In genomic region chr9:7714062-7714907, GRCm38 (mm10) we compare ENCODE assay signal across 8 mouse cellular contexts. TPM values are rescaled to one million over a fixed set of nuclear protein-coding genes. Genes with fewer than 3 reads are reported as not detected.
DNase-seq lines count a peak whose midpoint lies in the region; ATAC-seq and TF ChIP-seq lines count a peak whose summit lies in the region.
"Had no signal": no experiment of that assay in that cellular context is flagged by ENCODE, and none has a peak within 500 bp of the region (broad histone marks: within the 10 kb centered on the region; RNA-seq: fewer than 3 reads in every experiment).

No protein-coding gene starts in this region.

- TF ChIP-seq CTCF in CH12.LX (conservative IDR thresholded peaks at IDR 0.05 in 1 of 2, IDR thresholded peaks at IDR 0.05 in 1 of 2; ENCODE audit: low read depth in 2 of 2, low read length in 2 of 2) = peak; percentile 20 to 91; a peak in 3 of 4 replicates

- no peak overlapping the region for H3K9ac ChIP-seq in CH12.LX (ENCODE audit: insufficient read depth, low read depth)

- H3K4me1 ChIP-seq in CH12.LX (ENCODE audit: control insufficient read depth in 1 of 2, insufficient read depth in 2 of 2) = peaks cover 4 to 15% of the 10 kb centered on the region in 2 experiments
- peaks cover 26% of the 10 kb centered on the region for H3K4me1 ChIP-seq in megakaryocyte, embryonic 14.5 days

- H3K27ac ChIP-seq in CH12.LX (ENCODE audit: insufficient read depth, low read depth) = no peak overlapping the region

- no peak overlapping the region for H3K4me2 ChIP-seq in CH12.LX (ENCODE audit: insufficient read depth, low read depth, poor library complexity, severe bottlenecking)

- no peaks in the 10 kb centered on the region for H3K79me2 ChIP-seq in CH12.LX (replicated peaks; ENCODE audit: control insufficient read depth, extremely low read depth, insufficient read depth, poor library complexity, severe bottlenecking)

- no peak overlapping the region for H3K4me3 ChIP-seq in CH12.LX (replicated peaks in 1 of 3; ENCODE audit: low read depth in 2 of 3, low read length in 2 of 3, poor library complexity in 1 of 3)
- peak overlapping the region; percentile 14 for H3K4me3 ChIP-seq in megakaryocyte, embryonic 14.5 days (replicated peaks)

- no peaks in the 10 kb centered on the region for H3K27me3 ChIP-seq in CH12.LX (replicated peaks)
- peaks cover 2% of the 10 kb centered on the region for H3K27me3 ChIP-seq in megakaryocyte, embryonic 14.5 days (replicated peaks)

- TF ChIP-seq RAD21 in CH12.LX (IDR thresholded peaks at IDR 0.05; ENCODE audit: low read depth, low read length) = peak; percentile 91

- no peaks in the 10 kb centered on the region for H3K36me3 ChIP-seq in CH12.LX (replicated peaks in 1 of 2; ENCODE audit: control insufficient read depth in 1 of 2, insufficient read depth in 1 of 2, low read length in 1 of 2)
- H3K36me3 ChIP-seq in megakaryocyte, embryonic 14.5 days (replicated peaks; ENCODE audit: low read length) = no peaks in the 10 kb centered on the region

- TF ChIP-seq POLR2A in CH12.LX (IDR thresholded peaks at IDR 0.05; ENCODE audit: low read depth, low read length) = no peak

- TF ChIP-seq EP300 in CH12.LX (IDR thresholded peaks at IDR 0.05; ENCODE audit: low read length) = 0 out of 2 replicates have a peak, but pooled peaks have one; percentile 16

- in situ Hi-C loops in CH12.LX (cut with MboI; ENCODE audit: low pct_ligation_motif_present, low pct_unique_long_range_greater_than_20kb, low sequenced_read_pairs) = no loop called here

- ATAC-seq in common myeloid progenitor, adult 5-6 weeks (replicated peaks; ENCODE audit: low read depth, poor library complexity, severe bottlenecking) = peak; percentile 97
- peak; percentile 84 to 89; a peak in 3 of 4 replicates for ATAC-seq in hematopoietic stem cell, adult 5-6 weeks (replicated peaks in 1 of 2; ENCODE audit: insufficient read depth in 1 of 2, low FRiP score in 2 of 2, low TSS enrichment in 1 of 2, low read depth in 1 of 2, poor library complexity in 2 of 2, severe bottlenecking in 2 of 2)

- peak; percentile 67 for DNase-seq in CH12.LX (ENCODE audit: extremely low read depth)
- peak; percentile 77 for DNase-seq in NIH3T3 (ENCODE audit: low read depth)
- peak; percentile 2 to 59 for DNase-seq in layer of hippocampus, adult 18-20 months (ENCODE audit: low spot score in 2 of 2)
- peak; percentile 9 for DNase-seq in right cerebral cortex, postnatal 4 days

- dilution Hi-C loops in CH12.LX (cut with MboI; ENCODE audit: extremely low pct_ligation_motif_present, extremely low pct_unique_long_range_greater_than_20kb, low sequenced_read_pairs) = no loop called here

- no peaks in the 10 kb centered on the region for H3K9me3 ChIP-seq in CH12.LX (replicated peaks; ENCODE audit: low read length)
- no peaks in the 10 kb centered on the region for H3K9me3 ChIP-seq in megakaryocyte, embryonic 14.5 days

TF ChIP-seq in CH12.LX, 34 proteins besides CTCF, POLR2A, EP300 and RAD21:
- TF ChIP-seq ZMIZ1 (IDR thresholded peaks at IDR 0.05; ENCODE audit: low read depth, low read length) = no peak
- TF ChIP-seq USF2 (conservative IDR thresholded peaks at IDR 0.05; ENCODE audit: low read depth, low read length) = no peak
- TF ChIP-seq ZNF384 (IDR thresholded peaks at IDR 0.05; ENCODE audit: low read depth, low read length) = peak; percentile 22; the same call in 1 of the 2 replicates
- TF ChIP-seq IRF4 (IDR thresholded peaks at IDR 0.05; ENCODE audit: low read depth, low read length) = peak; percentile 52; the same call in 1 of the 2 replicates
- TF ChIP-seq MAX (IDR thresholded peaks at IDR 0.05; ENCODE audit: low read length) = no peak
- no peak for TF ChIP-seq KAT2A (IDR thresholded peaks at IDR 0.05; ENCODE audit: insufficient replicate concordance, low read length)
- no peak for TF ChIP-seq MAZ (IDR thresholded peaks at IDR 0.05; ENCODE audit: low read depth, low read length)
- peak; percentile 34; the same call in 1 of the 2 replicates for TF ChIP-seq MYC (IDR thresholded peaks at IDR 0.05; ENCODE audit: low read depth, low read length)
- TF ChIP-seq TCF12 (IDR thresholded peaks at IDR 0.05; ENCODE audit: low read depth, low read length) = peak; percentile 40; the same call in 1 of the 2 replicates
- TF ChIP-seq SMC3 (IDR thresholded peaks at IDR 0.05; ENCODE audit: low read depth, low read length) = peak; percentile 92
- TF ChIP-seq NRF1 (IDR thresholded peaks at IDR 0.05; ENCODE audit: low read depth, low read length) = no peak
- no peak for TF ChIP-seq NELFE (IDR thresholded peaks at IDR 0.05; ENCODE audit: low read depth, low read length)
- no peak for TF ChIP-seq GABPA (IDR thresholded peaks at IDR 0.05; ENCODE audit: insufficient replicate concordance, low read depth, low read length)
- no peak for TF ChIP-seq CHD2 (IDR thresholded peaks at IDR 0.05; ENCODE audit: low read length)
- 0 out of 2 replicates have a peak, but pooled peaks have one; percentile 40 for TF ChIP-seq E2F4 (IDR thresholded peaks at IDR 0.05; ENCODE audit: insufficient replicate concordance, low read depth, low read length)
- no peak for TF ChIP-seq PAX5 (IDR thresholded peaks at IDR 0.05; ENCODE audit: low read length)
- TF ChIP-seq MAFK (IDR thresholded peaks at IDR 0.05; ENCODE audit: insufficient replicate concordance, low read length) = no peak
- no peak for TF ChIP-seq RCOR1 (conservative IDR thresholded peaks at IDR 0.05; ENCODE audit: low read depth, low read length)
- peak; percentile 45; the same call in 1 of the 2 replicates for TF ChIP-seq SIN3A (IDR thresholded peaks at IDR 0.05; ENCODE audit: low read length)
- TF ChIP-seq ELF1 (IDR thresholded peaks at IDR 0.05; ENCODE audit: low read depth, low read length) = no peak
- peak; percentile 90 for TF ChIP-seq ZC3H11A (IDR thresholded peaks at IDR 0.05; ENCODE audit: low read depth, low read length)
- no peak for TF ChIP-seq MEF2A (IDR thresholded peaks at IDR 0.05; ENCODE audit: borderline replicate concordance, low read depth, low read length)
- TF ChIP-seq ETS1 (conservative IDR thresholded peaks at IDR 0.05; ENCODE audit: low read depth, low read length) = no peak
- no peak for TF ChIP-seq HCFC1 (IDR thresholded peaks at IDR 0.05; ENCODE audit: low read depth, low read length)
- no peak for TF ChIP-seq ZKSCAN1 (IDR thresholded peaks at IDR 0.05; ENCODE audit: borderline replicate concordance, low read depth, low read length)
- TF ChIP-seq MXI1 (IDR thresholded peaks at IDR 0.05; ENCODE audit: low read depth, low read length) = no peak; the same call in 1 of the 2 replicates
- no peak for TF ChIP-seq BHLHE40 (IDR thresholded peaks at IDR 0.05; ENCODE audit: low read depth, low read length)
- no peak for TF ChIP-seq USF1 (IDR thresholded peaks at IDR 0.05; ENCODE audit: low read depth, low read length)
- no peak for TF ChIP-seq JUN (IDR thresholded peaks at IDR 0.05; ENCODE audit: insufficient read depth, low read depth, low read length)
- no peak for TF ChIP-seq POLR2AphosphoS2 (IDR thresholded peaks at IDR 0.05; ENCODE audit: low read depth, low read length)
- TF ChIP-seq JUND (conservative IDR thresholded peaks at IDR 0.05; ENCODE audit: low read depth, low read length) = 0 out of 2 replicates have a peak, but pooled peaks have one; percentile 20
- no peak for TF ChIP-seq TBP (conservative IDR thresholded peaks at IDR 0.05; ENCODE audit: low read depth, low read length)
- no peak for TF ChIP-seq UBTF (IDR thresholded peaks at IDR 0.05; ENCODE audit: low read depth, low read length)
- no peak for TF ChIP-seq CHD1 (IDR thresholded peaks at IDR 0.05; ENCODE audit: low read depth, low read length)
TF ChIP-seq in CH12.LX: peak in this region for 9.

RNA-seq across cellular contexts. Expression of gene Mmp7, which starts 22.4 kb away (rescaled TPM):
- not detected in 2 replicates for total RNA-seq in CH12.LX (2012; rRNA removed)
- not detected in 2 replicates for total RNA-seq in CH12.LX (2014; rRNA removed)
- polyA plus RNA-seq in CH12.LX (2012; ENCODE audit: insufficient read length, low read depth) = not detected in 2 replicates
- not detected in 2 replicates for total RNA-seq in common myeloid progenitor, adult 5-6 weeks (2017)
- total RNA-seq in hematopoietic stem cell, adult 5-6 weeks (2017) = not detected in 2 replicates
- total RNA-seq in layer of hippocampus, adult 18-20 months (2021) = not detected
- not detected in 2 replicates for polyA plus RNA-seq in megakaryocyte, embryonic 14.5 days (2012; ENCODE audit: insufficient read depth, low replicate concordance)
- total RNA-seq: layer of hippocampus, postnatal 36 days had no signal

RNA-seq across cellular contexts. Expression of gene Tmem123, which starts 49.6 kb away (rescaled TPM):
- total RNA-seq in CH12.LX (2012; rRNA removed) = 44.8 and 61.1 TPM in 2 replicates
- 173 and 183 TPM in 2 replicates for total RNA-seq in CH12.LX (2014; rRNA removed)
- 107 and 112 TPM in 2 replicates for polyA plus RNA-seq in CH12.LX (2012; ENCODE audit: insufficient read length, low read depth)
- total RNA-seq in common myeloid progenitor, adult 5-6 weeks (2017) = 172 and 173 TPM in 2 replicates
- total RNA-seq in hematopoietic stem cell, adult 5-6 weeks (2017) = 185 and 188 TPM in 2 replicates
- 10 to 100 TPM; 12.2 to 12.4 TPM for total RNA-seq in layer of hippocampus, adult 18-20 months (2021)
- 75.8 and 82.1 TPM in 2 replicates for polyA plus RNA-seq in megakaryocyte, embryonic 14.5 days (2012; ENCODE audit: insufficient read depth, low replicate concordance)

Comparison
In these comparisons a context has a peak if more than half of its experiments do, and no peak if none do; other contexts are left out.
1. DNase-seq: peak in every context shown above with its lines; median percentile 77 in NIH3T3; 67 in CH12.LX; 30 in layer of hippocampus, adult 18-20 months; 9 in right cerebral cortex, postnatal 4 days.